Mouse (Mus musculus) monocyte, adult 2 months (primary cell): ENCODE data around the gene Srgap2.

Experiments used
- DNase-seq, 2 experiments: peaks; one replicate each; pipeline ENCODE4 v3.0.0; 2022; ENCODE audit warnings: low spot score in 2 of 2, low read depth in 1 of 2

Gene Srgap2

DNA sequence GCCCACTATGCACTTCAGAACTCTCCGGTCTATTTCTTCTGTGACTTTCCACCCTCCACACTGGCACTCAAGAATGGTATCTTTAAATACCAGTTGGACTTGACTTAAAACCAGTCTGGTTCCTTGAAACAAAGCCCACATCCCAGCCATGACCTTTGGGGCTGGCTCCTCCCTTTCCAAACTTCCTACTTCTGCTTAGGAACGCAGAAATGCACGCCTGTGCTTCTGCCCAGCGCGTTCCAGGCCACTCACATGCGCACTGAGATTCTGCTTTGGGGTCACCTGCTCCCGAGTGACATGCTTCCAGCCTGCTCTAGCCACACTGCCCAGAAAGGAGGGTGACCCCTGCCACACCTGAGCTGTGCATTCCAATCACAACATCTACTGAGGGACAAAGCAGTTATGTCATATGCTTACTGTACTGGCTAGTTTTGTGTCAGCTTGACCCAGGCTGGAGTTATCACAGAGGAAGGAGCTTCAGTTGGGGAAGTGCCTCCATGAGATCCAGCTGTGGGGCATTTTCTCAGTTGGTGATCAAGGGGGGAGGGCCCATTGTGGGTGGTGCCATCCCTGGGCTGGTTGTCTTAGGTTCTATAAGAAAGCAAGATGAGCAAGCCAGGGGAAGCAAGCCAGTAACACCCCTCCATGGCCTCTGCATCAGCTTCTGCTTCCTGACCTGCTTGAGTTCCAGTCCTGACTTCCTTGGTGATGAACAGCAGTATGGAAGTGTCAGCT lies 274.5 kb downstream of the Srgap2 start:
- DNase-seq, result peak in 1 of 2 experiments; percentile 37

DNA sequence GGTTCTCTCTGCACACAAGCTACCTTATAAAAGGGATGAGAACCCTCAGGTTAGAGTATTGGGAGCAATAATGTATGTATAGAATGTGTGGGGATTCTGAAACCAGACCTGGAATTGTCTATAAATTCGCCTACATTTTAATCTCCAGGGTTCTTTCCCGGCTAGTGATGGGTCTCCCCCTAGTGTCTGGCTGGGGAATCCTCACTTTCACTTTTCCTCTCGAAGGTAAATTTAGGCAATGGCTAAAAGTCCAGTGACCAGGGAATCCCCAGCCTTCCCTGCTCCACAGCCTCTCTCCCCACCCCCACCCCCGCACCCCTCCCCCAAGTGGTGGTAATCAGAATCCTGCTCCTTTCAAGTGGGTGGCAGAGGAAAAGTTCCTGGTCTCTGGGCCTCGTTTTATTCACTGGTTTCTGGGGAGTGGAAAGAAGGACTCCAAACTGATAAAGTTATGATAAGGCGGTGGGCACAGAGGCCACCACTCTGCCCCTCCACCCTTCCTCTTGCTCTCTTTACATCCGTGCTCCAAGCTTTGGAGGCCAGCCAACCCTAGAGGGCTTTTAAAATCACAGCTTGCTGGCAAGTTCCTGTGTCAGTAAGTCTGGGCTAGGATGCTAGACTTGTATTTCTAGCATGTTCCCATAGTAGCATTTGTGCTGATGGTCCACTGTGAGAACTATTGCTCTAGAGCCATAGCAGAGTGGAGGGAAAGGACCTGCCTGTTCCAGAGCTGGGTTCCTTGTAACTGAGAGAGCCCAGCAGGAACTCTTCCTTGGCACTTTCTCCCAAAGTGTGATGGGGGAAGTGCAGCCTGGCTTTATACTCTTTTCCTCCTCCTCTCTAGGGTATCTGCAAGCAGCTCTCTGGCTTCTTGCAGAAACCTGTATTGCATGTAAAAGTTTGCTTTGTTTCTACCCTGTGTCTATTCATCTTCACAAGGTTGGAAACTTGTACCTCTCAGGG lies 280.4 kb downstream of the Srgap2 start:
- no peak for DNase-seq

DNA sequence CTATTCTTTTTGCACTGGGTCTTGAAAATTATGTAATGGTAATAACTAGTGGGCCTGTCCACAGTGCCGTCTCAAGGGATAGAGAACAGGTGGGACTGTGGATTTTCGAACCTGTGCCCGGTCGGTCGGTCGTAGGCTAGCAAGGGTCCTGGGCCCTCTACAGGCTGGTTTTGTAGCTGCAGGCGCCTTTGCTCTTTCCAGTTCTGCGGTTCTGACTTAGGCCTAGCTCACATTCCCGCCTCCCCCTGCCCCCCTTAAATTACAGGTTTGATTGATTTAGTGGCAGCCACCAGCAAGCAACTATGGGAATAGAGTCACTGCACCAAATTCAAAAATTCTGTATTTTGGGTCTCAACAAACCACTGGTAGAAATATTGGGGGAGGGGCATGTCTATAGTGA lies 281.2 kb downstream of the Srgap2 start:
- DNase-seq, result no peak

DNA sequence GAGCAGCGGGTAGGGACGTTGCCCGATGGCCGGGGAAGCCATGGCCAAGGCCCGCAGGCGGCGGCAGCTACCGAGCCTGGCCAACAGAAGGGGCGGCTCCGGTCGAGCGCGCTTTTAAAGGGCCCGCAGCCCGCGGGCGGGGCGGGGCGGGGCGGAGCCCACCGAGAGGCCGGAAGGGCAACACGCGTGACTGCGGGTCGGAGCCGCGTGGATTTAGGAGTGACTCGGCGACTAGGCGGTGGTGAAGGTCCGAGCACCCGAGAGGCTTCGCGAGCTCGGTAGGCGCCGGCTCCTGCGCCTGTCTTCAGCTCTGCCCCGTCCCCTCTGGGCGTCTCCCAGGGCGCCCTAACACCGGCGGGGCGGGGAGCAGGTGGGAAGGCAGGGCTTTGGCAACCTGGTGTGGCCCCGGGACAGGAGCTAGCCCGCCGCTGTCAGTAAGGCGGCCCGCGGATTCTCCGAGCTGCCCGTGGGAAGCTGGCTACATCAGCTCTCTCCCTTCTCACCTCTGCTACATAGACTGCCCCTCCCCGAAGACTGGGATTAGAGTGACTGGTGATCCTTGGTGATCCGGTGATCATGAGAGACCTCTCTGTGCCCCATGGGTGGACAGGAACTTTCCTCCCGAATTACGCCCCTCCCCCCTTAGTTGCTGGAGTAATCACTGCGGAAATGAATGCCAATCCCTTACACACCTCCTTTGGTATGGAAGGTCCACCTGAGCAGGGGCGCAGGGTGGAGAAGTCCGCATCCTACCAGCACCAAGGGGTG lies 281.9 kb downstream of the Srgap2 start, which contains the start of gene Rassf5:
Gene Rassf5 (minus strand): TSS at position 170 of the 768 bp plus-strand sequence.
- peak in 1 of 2 experiments; percentile 63 for DNase-seq

DNA sequence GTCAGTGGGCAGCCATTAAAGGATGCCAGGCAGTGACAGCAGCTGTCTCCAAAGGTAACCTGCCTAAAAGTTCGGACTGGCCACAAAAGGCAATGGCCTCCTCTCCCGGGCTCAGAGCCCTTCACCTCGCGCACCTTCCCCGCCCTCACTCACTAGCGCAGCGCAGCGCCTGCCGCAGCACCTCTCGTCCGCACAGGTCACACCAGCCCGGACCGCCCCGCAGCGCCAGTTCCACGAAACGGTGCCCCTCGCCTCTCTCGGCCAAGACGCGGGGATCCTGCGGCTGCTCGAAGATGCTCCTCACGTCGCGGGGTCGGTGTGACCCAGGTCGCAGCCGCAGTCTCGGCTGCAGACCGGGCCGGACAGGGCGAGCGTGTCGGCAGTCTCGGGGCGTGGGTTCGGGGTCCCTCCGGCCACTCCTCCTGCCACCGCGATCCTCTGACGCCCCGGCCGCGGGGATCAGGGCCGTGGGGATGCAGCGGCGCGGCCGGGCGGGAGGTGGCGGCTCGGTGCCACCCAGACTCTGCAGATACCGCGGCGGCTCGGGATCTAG lies 282.5 kb downstream of the Srgap2 start:
- no peak for DNase-seq

DNA sequence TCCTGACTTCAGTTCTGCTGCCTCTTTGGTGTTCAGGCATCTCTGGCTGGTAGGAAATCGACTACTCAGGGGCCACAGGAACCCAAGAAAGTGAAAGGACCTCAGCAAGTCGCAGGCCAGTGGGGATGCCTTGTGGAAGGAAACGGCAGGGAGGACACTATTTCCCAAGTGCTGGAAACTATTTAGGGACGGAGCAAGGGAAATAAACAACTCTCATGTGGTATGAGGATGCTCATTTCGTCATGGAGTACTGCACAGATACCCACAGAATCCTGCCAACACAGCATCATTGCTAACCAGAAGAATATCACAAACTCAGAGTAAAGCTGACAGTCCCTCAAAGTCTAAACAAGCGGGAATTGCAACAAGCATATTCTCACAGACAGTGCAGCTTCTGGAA lies 284.2 kb downstream of the Srgap2 start:
- no peak for DNase-seq

DNA sequence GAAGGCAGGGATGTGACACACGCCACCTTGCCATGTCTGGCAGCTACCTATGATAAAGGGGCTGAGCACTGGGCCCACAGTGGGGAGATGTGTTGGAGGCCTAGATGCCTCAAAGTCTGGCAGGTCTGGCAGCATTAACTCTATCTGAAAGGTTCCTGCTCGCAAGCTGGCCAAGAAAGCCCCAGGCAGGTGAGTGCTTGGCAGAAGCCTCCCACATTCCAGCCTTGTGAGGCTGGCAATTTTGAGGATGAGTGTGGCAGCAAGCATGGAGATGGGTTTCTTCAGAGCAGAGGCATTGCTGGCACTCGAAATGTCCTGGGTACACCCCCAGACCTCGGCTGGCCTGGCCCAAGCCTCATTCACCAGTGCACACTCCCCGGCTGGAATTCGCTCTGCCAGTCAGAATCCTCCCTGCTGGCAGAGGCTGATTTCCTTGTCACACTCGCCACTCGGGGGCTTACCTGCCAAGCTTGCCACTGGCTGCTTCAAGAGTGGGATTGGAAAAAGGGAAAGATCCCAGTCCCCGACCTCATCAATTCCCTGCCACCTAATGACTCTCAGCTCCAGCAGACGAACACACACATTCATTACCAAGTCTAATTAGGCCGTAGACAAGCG lies 287.5 kb downstream of the Srgap2 start:
- DNase-seq, result no peak

DNA sequence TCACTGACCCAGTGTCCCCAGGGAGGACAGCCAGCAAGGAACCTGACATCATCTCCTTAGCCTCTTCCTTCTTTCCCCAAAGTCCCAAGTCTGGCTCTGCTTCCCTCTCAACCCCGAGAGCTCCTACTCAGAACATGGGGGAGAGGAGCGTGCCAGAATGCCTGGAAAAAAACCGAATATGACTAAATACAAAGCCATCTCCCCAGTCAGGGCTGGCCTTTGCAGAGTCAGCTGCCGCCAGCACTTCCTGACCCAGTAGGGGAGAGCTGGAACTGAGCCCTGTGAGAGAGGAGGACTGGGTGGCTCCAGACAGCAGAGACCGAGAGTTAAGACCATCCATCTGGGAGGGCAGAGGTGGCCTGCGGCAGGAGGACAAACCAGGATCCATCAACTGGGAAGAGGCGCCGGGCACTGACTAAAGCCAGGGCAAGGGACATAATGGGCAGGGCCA lies 288.2 kb downstream of the Srgap2 start:
- no peak for DNase-seq

DNA sequence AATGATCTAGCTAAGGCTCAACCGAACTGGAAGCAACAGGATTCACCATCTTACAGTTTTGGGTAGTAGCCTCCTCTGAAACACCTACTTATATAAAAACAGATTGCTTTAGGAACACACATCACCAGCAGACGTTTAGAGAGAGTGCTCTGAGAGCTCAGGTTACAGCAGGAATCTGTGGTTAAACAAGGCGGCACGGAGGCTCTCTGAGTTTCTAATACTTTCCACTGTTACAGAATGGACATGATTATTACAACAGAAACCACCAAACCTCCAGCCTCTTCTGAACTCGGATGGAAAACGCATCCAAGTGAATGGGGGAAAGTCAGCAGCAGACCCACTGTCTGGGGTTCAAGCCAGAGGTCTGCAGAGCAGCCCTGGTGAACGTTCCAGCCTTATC lies 291.1 kb downstream of the Srgap2 start:
- DNase-seq, result no peak
